Mouse (Mus musculus) neural tube, embryonic 12.5 days (tissue): ENCODE data around the gene Ppp2r5a. TPM values are rescaled to one million over a fixed set of nuclear protein-coding genes. Genes with fewer than 3 reads are reported as not detected.

Source experiments
- polyA plus RNA-seq: library from polyadenylated mRNA; unstranded; fragments of >200 nt; fragmentation: Nextera tagmentation; extraction: Ambion mirVana; gene quantifications from 2 replicates; pipeline ENCODE4 v1.2.1, GENCODE M21; 2016

Gene Ppp2r5a
- polyA plus RNA-seq, 1 experiment from 2014 or later, result 16.2 TPM

Other genes starting within 250 kb of the Ppp2r5a start
- not detected in 2 replicates for gene Fam71a, start 238.5 kb downstream of the Ppp2r5a start, polyA plus RNA-seq
- 2.0 and 2.1 TPM in 2 replicates for gene Atf3, start 185.2 kb downstream of the Ppp2r5a start, polyA plus RNA-seq
- 81.9 and 85.8 TPM in 2 replicates for gene Nenf, start 85.1 kb downstream of the Ppp2r5a start, polyA plus RNA-seq
- 36.2 and 37.2 TPM in 2 replicates for gene Tmem206, start 77.4 kb downstream of the Ppp2r5a start, polyA plus RNA-seq
- gene Dtl, start 172.3 kb upstream of the Ppp2r5a start, polyA plus RNA-seq, result 34.0 and 34.1 TPM in 2 replicates
- 58.0 and 62.9 TPM in 2 replicates for gene Ints7, start 172.4 kb upstream of the Ppp2r5a start, polyA plus RNA-seq